Mouse (Mus musculus): ENCODE measurements around the gene Cdc42se2. TPM values are rescaled to one million over a fixed set of nuclear protein-coding genes. Genes with fewer than 3 reads are reported as not detected.

Cdc42se2 gene
- polyA plus RNA-seq, 1 experiment: 199 TPM

DNA sequence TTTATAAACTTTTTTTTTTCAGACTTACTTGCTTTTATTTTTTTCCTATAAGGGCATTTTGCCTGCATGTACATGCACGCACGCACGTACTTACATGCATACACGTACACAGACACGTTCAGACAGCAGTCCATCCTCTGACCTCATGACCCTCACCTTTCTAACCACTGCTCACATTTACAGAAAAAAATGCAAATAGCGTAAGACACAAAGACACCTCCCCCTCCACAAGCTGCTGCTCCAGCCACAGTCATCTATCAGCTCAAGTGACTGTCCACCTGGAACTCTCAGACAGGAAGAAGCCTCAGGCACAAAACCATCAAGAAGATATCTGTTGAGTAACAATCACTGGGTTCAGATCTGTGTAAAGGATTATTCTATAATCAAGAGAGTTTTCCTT, 5.2 kb downstream of the Cdc42se2 start:
- TF ChIP-seq CTCF (IDR thresholded peaks at IDR 0.05; ENCODE audit: insufficient read depth, low read depth, low read length): no peak
- TF ChIP-seq POLR2A (IDR thresholded peaks at IDR 0.05; ENCODE audit: insufficient read depth, low read depth, low read length): no peak
- Histone ChIP-seq H3K4me1 (ENCODE audit: control insufficient read depth, insufficient read depth, low read length) (peaks cover 7% of the 10 kb centered on the region), H3K27ac (ENCODE audit: insufficient read depth, low read depth, low read length) (no peak overlapping the region), H3K4me3 (ENCODE audit: insufficient read depth, low read depth, low read length) (no peak overlapping the region)
- 92% methylated on average over 6 of the region's 6 CpGs for WGBS

DNA sequence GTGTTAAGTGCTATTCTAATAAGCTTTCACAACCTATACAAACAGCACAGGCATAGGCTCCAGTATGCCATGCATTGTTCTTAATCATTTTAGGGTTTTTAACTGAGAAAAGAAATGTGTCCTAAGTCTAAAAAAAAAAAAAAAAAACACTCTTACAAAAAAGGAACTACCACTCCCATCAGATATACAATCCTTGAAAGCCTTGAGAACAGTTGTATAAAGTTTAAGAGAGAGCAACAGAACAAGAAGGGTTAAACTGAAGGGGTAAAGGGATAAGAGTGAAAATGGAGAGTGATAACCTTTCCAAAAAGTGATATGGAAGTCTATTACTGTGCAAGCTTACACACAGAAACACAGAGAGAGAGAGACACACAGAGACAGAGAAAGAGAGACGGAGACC, 7.5 kb downstream of the Cdc42se2 start:
- Histone ChIP-seq H3K27ac (ENCODE audit: insufficient read depth, low read depth, low read length) (no peak overlapping the region), H3K4me3 (ENCODE audit: insufficient read depth, low read depth, low read length) (no peak overlapping the region), H3K4me1 (ENCODE audit: control insufficient read depth, insufficient read depth, low read length) (peaks cover 7% of the 10 kb centered on the region)
- WGBS: 83% methylated on average over 1 of the region's 1 CpGs
- no peak for TF ChIP-seq CTCF (IDR thresholded peaks at IDR 0.05; ENCODE audit: insufficient read depth, low read depth, low read length)
- no peak for TF ChIP-seq POLR2A (IDR thresholded peaks at IDR 0.05; ENCODE audit: insufficient read depth, low read depth, low read length)

DNA sequence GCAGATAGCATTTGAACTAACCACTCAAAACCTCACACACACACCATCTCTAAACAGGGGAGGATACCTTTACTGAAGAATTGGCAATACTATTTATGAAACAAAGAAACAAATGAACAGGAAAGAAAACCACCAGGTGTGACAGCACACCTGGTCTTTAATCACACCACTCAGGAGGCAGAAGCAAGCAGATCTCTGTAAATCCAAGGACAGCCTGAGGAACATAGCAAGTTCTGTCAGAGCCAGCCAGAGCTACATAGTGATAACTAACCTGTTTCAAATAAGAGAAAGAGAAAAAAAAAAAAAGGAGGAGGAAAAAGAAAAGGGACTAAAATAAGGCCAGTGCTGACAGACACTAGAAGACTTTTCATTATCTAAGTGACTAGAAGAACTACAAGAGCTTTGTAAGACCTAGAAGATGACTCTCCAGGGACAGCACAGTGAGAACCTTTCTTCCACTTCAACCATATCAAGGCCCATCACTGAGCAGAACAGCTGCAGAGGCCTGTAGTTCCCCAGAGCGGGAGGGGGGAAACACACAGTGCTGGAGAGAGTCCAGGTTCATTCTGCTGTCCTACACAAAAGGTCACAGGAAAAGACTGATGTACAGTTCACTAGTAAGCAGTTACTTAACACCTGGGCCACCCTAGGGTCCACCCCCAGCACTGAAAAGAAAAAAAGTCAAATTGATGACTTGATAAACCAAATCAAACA, 9.2 kb downstream of the Cdc42se2 start:
- Histone ChIP-seq H3K4me3 (ENCODE audit: insufficient read depth, low read depth, low read length) (no peak overlapping the region), H3K27ac (ENCODE audit: insufficient read depth, low read depth, low read length) (peak overlapping the region; percentile 73; the same call in 1 of the 2 replicates), H3K4me1 (ENCODE audit: control insufficient read depth, insufficient read depth, low read length) (peaks cover 9% of the 10 kb centered on the region)
- TF ChIP-seq CTCF (IDR thresholded peaks at IDR 0.05; ENCODE audit: insufficient read depth, low read depth, low read length) (no peak), POLR2A (IDR thresholded peaks at IDR 0.05; ENCODE audit: insufficient read depth, low read depth, low read length) (no peak)
- WGBS: 18% methylated on average over 1 of the region's 1 CpGs

DNA sequence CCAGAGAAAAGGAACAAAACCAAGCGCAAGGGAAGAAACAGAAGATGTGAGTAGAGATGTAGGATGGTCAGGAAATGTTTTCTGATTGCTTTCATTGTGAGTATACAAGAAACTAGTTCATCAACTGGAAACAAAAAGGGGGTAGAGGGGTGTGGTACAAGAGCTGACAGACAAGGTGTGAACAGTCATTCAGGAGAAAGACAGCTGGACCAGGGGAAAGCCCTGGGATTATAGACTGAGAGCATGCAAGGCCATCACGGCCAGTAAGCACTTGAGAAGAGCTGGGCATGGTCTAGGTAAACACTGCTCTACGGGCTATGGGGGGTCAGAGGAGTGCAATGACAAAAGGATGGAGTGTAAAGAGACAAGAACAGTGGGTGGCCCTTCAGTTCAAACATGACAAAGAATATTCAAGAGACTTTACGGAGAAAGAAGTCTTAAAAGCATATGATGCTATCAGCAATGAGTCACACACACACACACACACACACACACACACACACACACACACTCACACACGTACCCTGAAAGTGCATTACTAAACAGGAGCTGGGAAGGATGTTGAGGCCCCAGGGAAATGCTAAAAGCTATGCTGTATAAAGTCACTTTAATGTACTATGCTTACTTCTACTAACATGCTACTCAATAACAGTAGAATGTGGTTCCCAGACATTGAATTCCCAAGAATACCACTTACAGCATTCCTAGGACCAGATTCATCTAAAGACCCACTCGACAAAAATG, 9.9 kb downstream of the Cdc42se2 start:
- Histone ChIP-seq H3K4me3 (ENCODE audit: insufficient read depth, low read depth, low read length) (no peak overlapping the region), H3K27ac (ENCODE audit: insufficient read depth, low read depth, low read length) (peak overlapping the region; percentile 86), H3K4me1 (ENCODE audit: control insufficient read depth, insufficient read depth, low read length) (peaks cover 9% of the 10 kb centered on the region)
- WGBS: 62% methylated on average over 6 of the region's 6 CpGs
- TF ChIP-seq CTCF (IDR thresholded peaks at IDR 0.05; ENCODE audit: insufficient read depth, low read depth, low read length) (no peak), POLR2A (IDR thresholded peaks at IDR 0.05; ENCODE audit: insufficient read depth, low read depth, low read length) (no peak)

DNA sequence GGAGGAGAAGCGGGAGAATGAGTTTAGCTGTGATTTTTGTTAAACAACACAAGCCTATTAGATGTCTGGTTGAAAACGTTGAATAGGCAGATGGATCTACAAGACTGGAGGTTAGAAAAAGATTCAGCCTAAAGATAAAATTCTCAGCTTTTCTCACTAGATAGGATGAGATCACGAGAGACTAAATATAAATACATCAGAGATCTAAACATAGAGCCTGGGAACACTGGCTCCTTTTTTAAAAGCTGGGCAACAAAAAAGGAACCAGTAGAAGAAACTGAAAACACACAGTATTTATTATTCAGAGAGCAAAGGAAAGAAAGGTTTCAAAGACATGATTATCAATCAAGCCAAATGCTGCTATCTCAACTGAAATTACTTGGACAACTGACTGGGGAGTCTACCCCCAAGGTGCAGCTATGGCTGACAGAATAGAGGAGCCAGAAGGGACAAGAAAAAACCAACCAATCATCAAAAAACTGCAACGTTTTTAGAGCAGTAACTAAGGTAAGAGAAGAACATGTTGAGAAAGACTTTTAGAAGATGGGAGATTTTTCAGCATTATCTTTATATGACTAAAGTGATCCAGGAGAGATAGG, 10.6 kb downstream of the Cdc42se2 start:
- H3K4me3 ChIP-seq (ENCODE audit: insufficient read depth, low read depth, low read length): no peak overlapping the region
- TF ChIP-seq POLR2A (IDR thresholded peaks at IDR 0.05; ENCODE audit: insufficient read depth, low read depth, low read length): no peak
- no peak for TF ChIP-seq CTCF (IDR thresholded peaks at IDR 0.05; ENCODE audit: insufficient read depth, low read depth, low read length)
- peak overlapping the region; percentile 86 for H3K27ac ChIP-seq (ENCODE audit: insufficient read depth, low read depth, low read length)
- peaks cover 10% of the 10 kb centered on the region for H3K4me1 ChIP-seq (ENCODE audit: control insufficient read depth, insufficient read depth, low read length)
- 11% methylated on average over 4 of the region's 4 CpGs for WGBS

DNA sequence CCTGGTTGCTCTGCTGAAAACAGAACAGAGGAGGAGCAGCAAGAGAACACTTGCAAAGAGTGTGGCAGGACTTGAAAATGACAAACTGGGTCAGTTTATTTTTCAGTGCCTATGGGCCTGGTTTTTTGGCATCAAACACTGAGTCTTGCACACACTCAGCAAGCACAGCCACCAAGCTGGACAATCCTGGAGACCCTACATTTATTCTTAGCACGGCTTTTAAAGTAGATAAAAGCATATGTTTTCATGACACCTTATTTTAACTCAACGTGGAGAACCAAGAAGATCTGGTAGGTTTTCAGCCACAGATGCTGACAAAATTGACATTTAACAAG, 11.1 kb downstream of the Cdc42se2 start:
- Histone ChIP-seq H3K4me3 (ENCODE audit: insufficient read depth, low read depth, low read length) (no peak overlapping the region), H3K4me1 (ENCODE audit: control insufficient read depth, insufficient read depth, low read length) (peaks cover 10% of the 10 kb centered on the region), H3K27ac (ENCODE audit: insufficient read depth, low read depth, low read length) (peak overlapping the region; percentile 77)
- WGBS: 32% methylated on average over 2 of the region's 2 CpGs
- TF ChIP-seq POLR2A (IDR thresholded peaks at IDR 0.05; ENCODE audit: insufficient read depth, low read depth, low read length): no peak
- no peak for TF ChIP-seq CTCF (IDR thresholded peaks at IDR 0.05; ENCODE audit: insufficient read depth, low read depth, low read length)

DNA sequence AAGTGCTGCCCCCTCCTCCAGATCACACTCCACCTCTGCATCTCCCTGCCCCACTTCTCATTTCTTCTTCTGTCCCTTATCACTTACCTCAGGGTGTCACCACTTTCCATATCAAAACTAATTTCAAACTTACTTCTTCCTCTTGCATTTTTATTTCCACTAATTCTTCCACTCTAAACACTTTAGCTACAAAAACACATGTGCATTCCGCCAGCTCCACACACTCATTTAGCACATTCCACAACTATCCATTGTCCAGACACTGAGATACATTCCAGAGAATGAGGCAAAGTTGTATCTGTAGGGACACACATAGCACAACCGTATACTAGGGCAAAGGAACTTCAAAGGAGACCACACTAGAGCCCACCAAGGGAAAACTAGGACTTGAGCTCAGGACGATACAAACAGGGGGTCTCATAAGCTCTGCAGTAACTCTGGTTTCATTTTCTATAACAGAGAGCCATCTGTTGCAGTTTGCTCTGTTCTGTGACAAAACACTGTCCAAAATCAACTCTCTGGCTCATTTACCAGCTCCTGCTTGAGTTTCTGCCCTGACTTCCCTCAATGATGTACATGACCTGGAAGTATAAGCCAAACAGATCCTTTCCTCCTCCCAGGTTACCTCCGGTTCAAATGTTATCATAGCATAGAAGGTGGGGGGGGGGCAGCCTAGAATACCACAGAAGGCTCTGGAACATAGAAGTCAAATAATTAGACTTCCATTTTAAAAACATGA, 11.7 kb downstream of the Cdc42se2 start:
- WGBS: 54% methylated on average over 4 of the region's 4 CpGs
- TF ChIP-seq POLR2A (IDR thresholded peaks at IDR 0.05; ENCODE audit: insufficient read depth, low read depth, low read length) (no peak), CTCF (IDR thresholded peaks at IDR 0.05; ENCODE audit: insufficient read depth, low read depth, low read length) (no peak)
- Histone ChIP-seq H3K4me3 (ENCODE audit: insufficient read depth, low read depth, low read length) (no peak overlapping the region), H3K4me1 (ENCODE audit: control insufficient read depth, insufficient read depth, low read length) (peaks cover 10% of the 10 kb centered on the region), H3K27ac (ENCODE audit: insufficient read depth, low read depth, low read length) (peak overlapping the region; percentile 77)

DNA sequence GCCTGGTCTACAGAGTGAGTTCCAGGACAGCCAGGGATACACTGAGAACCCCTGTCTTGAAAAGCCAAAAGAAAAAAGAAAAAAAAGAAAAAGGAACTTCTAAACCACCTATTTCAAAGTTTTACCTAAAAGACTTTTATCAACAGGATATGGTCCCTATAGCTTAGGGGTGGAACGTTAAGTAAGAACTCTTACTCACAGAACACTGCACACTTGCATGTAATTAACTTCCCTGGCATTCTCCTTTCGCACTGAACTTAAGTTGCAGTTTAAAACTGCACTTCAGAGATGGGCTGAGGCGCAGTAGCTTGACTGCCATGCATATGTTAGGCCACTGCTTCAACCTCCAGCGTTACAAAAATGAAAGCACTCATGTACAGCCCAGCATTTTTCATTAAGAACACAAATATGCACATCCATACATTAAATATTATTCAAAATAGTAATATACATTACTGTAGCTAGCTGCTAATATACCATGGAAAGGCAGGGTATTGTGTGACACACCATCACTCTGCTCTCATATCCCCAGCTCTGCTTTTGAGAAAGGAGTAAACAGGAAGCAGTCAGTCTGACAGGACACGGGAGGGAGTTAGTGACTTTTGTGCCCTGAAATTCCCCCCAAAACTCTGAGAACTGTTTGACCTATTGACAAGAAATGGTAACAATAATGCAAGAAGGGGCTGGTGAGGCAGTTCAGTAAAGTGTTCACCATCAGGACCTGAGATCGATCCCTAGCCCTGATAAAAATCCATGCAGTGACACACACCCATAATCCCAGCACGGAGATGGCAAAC, 13.0 kb downstream of the Cdc42se2 start:
- no peak for TF ChIP-seq CTCF (IDR thresholded peaks at IDR 0.05; ENCODE audit: insufficient read depth, low read depth, low read length)
- no peak for TF ChIP-seq POLR2A (IDR thresholded peaks at IDR 0.05; ENCODE audit: insufficient read depth, low read depth, low read length)
- Histone ChIP-seq H3K4me3 (ENCODE audit: insufficient read depth, low read depth, low read length) (no peak overlapping the region), H3K27ac (ENCODE audit: insufficient read depth, low read depth, low read length) (no peak overlapping the region), H3K4me1 (ENCODE audit: control insufficient read depth, insufficient read depth, low read length) (peaks cover 13% of the 10 kb centered on the region)
- 59% methylated on average over 7 of the region's 7 CpGs for WGBS
